Mouse (Mus musculus) liver, adult 2 months (tissue): ENCODE results near the gene Sema5a. TPM values are rescaled to one million over a fixed set of nuclear protein-coding genes. Genes with fewer than 3 reads are reported as not detected.

Experiments
- DNase-seq: peaks from one replicate; pipeline ENCODE4 v3.0.0-alpha.2; 2011; ENCODE audit warnings: low read depth, low spot score; ENCODE audit errors: extremely low read depth
- H3K27ac ChIP-seq: fragments of 200-500 bp; replicated peaks from 2 replicates; pipeline ENCODE4 v1.5.1; 2012; ENCODE audit warnings: low read depth, mild to moderate bottlenecking, control low read depth, inconsistent platforms, low read length; ENCODE audit not compliant: insufficient read depth
- H3K27me3 ChIP-seq: fragments of 200-500 bp; 2 replicates; pipeline ENCODE4 v1.6.1; 2012; ENCODE audit warnings: mild to moderate bottlenecking, moderate library complexity, low read length, inconsistent platforms; ENCODE audit not compliant: control insufficient read depth, insufficient read depth
- H3K36me3 ChIP-seq: fragments of 200-500 bp; 2 replicates; pipeline ENCODE4 v1.6.1; 2012; ENCODE audit warnings: low read length, inconsistent platforms; ENCODE audit not compliant: control insufficient read depth, insufficient read depth
- H3K4me1 ChIP-seq: fragments of 200-500 bp; 2 replicates; pipeline ENCODE4 v1.6.1; 2011; ENCODE audit warnings: low read length; ENCODE audit not compliant: control insufficient read depth, insufficient read depth
- H3K4me3 ChIP-seq: fragments of 200-500 bp; 2 replicates; pipeline ENCODE4 v1.5.1; 2011; ENCODE audit warnings: low read depth, mild to moderate bottlenecking, control low read depth, low read length, moderate library complexity; ENCODE audit not compliant: insufficient read depth
- H3K79me2 ChIP-seq: fragments of 200-500 bp; 2 replicates; pipeline ENCODE4 v1.6.1; 2012; ENCODE audit warnings: inconsistent platforms, mild to moderate bottlenecking, low read length, moderate library complexity; ENCODE audit not compliant: control insufficient read depth, insufficient read depth
- H3K9ac ChIP-seq: fragments of 200-500 bp; 2 replicates; pipeline ENCODE4 v1.6.1; 2012; ENCODE audit warnings: low read depth, mild to moderate bottlenecking, control low read depth, inconsistent platforms, low read length
- CTCF ChIP-seq: fragments of 200-500 bp; IDR thresholded peaks from 2 replicates; pipeline ENCODE4 v1.5.1; 2011; ENCODE audit warnings: low read depth, low read length, control low read depth
- POLR2A ChIP-seq: fragments of 200-500 bp; IDR thresholded peaks from 2 replicates; pipeline ENCODE4 v1.6.1; 2011; ENCODE audit warnings: low read length, control low read depth; ENCODE audit not compliant: insufficient read depth; ENCODE audit errors: extremely low read depth
- WGBS: fragments of 180-500 bp; shearing (Covaris S2); methylation state at CpG from one replicate; pipeline ENCODE4 v1.1.7; 2018; 5-methylcytosine and 5-hydroxymethylcytosine counted together
- polyA plus RNA-seq: library from polyadenylated mRNA; depleted of rRNA; stranded (reverse); fragments of >200 nt; gene quantifications from 2 replicates; pipeline ENCODE4 v1.2.3, GENCODE M21; 2012
- total RNA-seq: library from RNA; depleted of rRNA; stranded (reverse); fragments of >200 nt; gene quantifications from 2 replicates; pipeline ENCODE4 v1.2.3, GENCODE M21; 2014

Sema5a gene
- total and polyA plus RNA-seq, 2 experiments: 0.22 to 0.46 TPM

GRCm38 (mm10) chr15:32329670-32330330, 85.2 kb downstream of the Sema5a start:
- Histone ChIP-seq H3K4me1 (no peaks in the 10 kb centered on the region), H3K27ac (no peak overlapping the region), H3K79me2 (no peaks in the 10 kb centered on the region), H3K27me3 (no peaks in the 10 kb centered on the region), H3K4me3 (no peak overlapping the region), H3K9ac (no peak overlapping the region), H3K36me3 (no peaks in the 10 kb centered on the region)
- DNase-seq: no peak
- TF ChIP-seq CTCF: no peak
- no peak for TF ChIP-seq POLR2A
- 84% methylated on average over 10 of the region's 10 CpGs for WGBS

DNA sequence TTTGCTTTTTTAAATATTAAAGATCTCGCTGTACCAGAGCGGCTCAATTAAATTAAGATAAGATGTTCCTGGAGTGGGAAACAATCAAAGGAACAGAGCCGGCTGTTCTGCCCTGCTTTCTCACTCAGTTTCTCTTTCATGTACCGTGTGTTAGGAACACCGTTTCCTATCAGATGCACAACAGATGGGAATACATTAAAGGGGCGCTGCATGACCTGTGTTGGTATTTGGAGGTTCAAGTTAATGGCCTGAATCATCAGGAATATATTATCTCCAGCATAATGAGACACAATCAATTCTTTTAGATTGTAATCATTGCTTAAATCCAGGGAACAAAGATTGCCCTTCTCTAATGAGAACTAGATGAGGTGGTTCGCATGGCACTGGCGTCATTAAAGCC, 85.8 kb downstream of the Sema5a start:
- no peak for TF ChIP-seq POLR2A
- no peak for TF ChIP-seq CTCF
- no peak for DNase-seq
- H3K4me3 ChIP-seq: no peak overlapping the region
- no peak overlapping the region for H3K9ac ChIP-seq
- H3K36me3 ChIP-seq: no peaks in the 10 kb centered on the region
- no peaks in the 10 kb centered on the region for H3K4me1 ChIP-seq
- no peak overlapping the region for H3K27ac ChIP-seq
- H3K27me3 ChIP-seq: no peaks in the 10 kb centered on the region
- H3K79me2 ChIP-seq: no peaks in the 10 kb centered on the region
- WGBS: 85% methylated on average over 8 of the region's 8 CpGs

DNA sequence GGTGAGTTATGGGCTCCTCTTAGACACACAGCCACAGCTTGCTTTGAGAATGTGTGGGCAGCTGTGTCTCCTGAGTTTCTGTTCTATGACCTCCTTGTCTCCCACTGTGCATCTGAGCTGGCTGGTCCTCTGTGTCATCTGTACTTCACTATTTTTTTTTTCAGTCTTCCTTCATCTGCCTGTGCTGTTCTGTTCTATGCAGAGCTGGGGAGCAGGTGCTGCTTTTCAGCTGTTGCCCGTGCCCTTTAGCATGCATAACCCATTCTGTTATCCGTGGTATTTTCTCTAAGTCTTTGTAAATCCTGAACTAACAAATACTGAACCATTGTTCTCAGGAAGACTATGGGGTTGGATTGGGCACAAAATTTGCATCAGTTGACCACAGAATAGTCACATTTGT, 86.4 kb downstream of the Sema5a start:
- H3K27ac ChIP-seq: no peak overlapping the region
- 81% methylated on average over 2 of the region's 2 CpGs for WGBS
- no peak overlapping the region for H3K9ac ChIP-seq
- no peak for DNase-seq
- no peaks in the 10 kb centered on the region for H3K79me2 ChIP-seq
- no peak overlapping the region for H3K4me3 ChIP-seq
- no peaks in the 10 kb centered on the region for H3K4me1 ChIP-seq
- no peaks in the 10 kb centered on the region for H3K36me3 ChIP-seq
- TF ChIP-seq CTCF (no peak), POLR2A (no peak)
- no peaks in the 10 kb centered on the region for H3K27me3 ChIP-seq

GRCm38 (mm10) chr15:32333456-32333855, 88.8 kb downstream of the Sema5a start:
- WGBS: 79% methylated on average over 2 of the region's 2 CpGs
- H3K27me3 ChIP-seq: no peaks in the 10 kb centered on the region
- no peak overlapping the region for H3K27ac ChIP-seq

DNA sequence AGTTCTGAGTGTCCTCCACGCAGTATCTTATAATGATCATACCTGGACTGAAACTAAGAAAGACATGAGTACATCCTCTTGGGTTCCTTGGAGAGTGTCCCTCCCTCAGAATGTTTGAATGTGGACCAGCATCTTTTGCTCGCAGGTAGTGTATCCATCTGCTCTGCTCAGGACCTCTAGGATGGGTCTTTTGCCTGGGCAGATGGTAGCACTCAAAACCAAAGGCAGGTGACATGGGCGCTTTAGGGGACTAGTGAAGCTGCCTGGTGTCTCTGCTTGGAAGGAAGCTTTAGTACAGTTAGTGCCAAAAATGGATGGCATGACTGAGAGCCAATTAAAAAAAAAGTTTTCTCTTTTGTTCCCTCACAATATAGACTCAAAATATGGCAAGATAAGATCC, 93.2 kb downstream of the Sema5a start:
- no peak overlapping the region for H3K4me3 ChIP-seq
- H3K4me1 ChIP-seq: no peaks in the 10 kb centered on the region; the same call in 1 of the 2 replicates
- H3K27me3 ChIP-seq: no peaks in the 10 kb centered on the region
- no peak overlapping the region for H3K27ac ChIP-seq
- 89% methylated on average over 3 of the region's 3 CpGs for WGBS
- H3K9ac ChIP-seq: no peak overlapping the region
- no peak for TF ChIP-seq CTCF
- TF ChIP-seq POLR2A: no peak
- DNase-seq: no peak
- no peaks in the 10 kb centered on the region for H3K36me3 ChIP-seq
- no peaks in the 10 kb centered on the region for H3K79me2 ChIP-seq

More at GRCm38 (mm10) chr15:32333456-32333855, 88.8 kb downstream of the Sema5a start:
- TF ChIP-seq CTCF (no peak), POLR2A (no peak)
- no peak overlapping the region for H3K9ac ChIP-seq
- no peak for DNase-seq
- H3K4me1 ChIP-seq: no peaks in the 10 kb centered on the region
- H3K79me2 ChIP-seq: no peaks in the 10 kb centered on the region
- H3K4me3 ChIP-seq: no peak overlapping the region
- H3K36me3 ChIP-seq: no peaks in the 10 kb centered on the region

GRCm38 (mm10) chr15:32338721-32339290, 94.2 kb downstream of the Sema5a start:
- TF ChIP-seq CTCF (no peak), POLR2A (no peak)
- Histone ChIP-seq H3K27ac (no peak overlapping the region), H3K4me1 (no peaks in the 10 kb centered on the region; the same call in 1 of the 2 replicates), H3K79me2 (no peaks in the 10 kb centered on the region), H3K36me3 (no peaks in the 10 kb centered on the region), H3K27me3 (no peaks in the 10 kb centered on the region), H3K4me3 (no peak overlapping the region), H3K9ac (no peak overlapping the region)
- DNase-seq: peak; percentile 6
- WGBS: 64% methylated on average over 3 of the region's 3 CpGs
